Mouse (Mus musculus) embryonic stem cell, embryonic (primary cell): ENCODE results near the gene Pgd.

Experiments used
- CTCF ChIA-PET, 4 experiments: fragments of 300-600 bp in 2 of 4; fragments of 350-600 bp in 2 of 4; sonication (Branson Sonifier 250); formaldehyde crosslinking; loops; one replicate each; lab custom pipeline; 2022; ENCODE audit warnings: inconsistent platforms in 2 of 4; lab: Charles Lee
- POLR2A ChIA-PET, 4 experiments: fragments of 300-600 bp in 2 of 4; fragments of 350-600 bp in 2 of 4; sonication (Branson Sonifier 250); formaldehyde crosslinking; loops; one replicate each; lab custom pipeline; 2022; ENCODE audit warnings: antibody characterized with exemption in 4 of 4, inconsistent platforms in 1 of 4; lab: Charles Lee

Pgd gene

DNA sequence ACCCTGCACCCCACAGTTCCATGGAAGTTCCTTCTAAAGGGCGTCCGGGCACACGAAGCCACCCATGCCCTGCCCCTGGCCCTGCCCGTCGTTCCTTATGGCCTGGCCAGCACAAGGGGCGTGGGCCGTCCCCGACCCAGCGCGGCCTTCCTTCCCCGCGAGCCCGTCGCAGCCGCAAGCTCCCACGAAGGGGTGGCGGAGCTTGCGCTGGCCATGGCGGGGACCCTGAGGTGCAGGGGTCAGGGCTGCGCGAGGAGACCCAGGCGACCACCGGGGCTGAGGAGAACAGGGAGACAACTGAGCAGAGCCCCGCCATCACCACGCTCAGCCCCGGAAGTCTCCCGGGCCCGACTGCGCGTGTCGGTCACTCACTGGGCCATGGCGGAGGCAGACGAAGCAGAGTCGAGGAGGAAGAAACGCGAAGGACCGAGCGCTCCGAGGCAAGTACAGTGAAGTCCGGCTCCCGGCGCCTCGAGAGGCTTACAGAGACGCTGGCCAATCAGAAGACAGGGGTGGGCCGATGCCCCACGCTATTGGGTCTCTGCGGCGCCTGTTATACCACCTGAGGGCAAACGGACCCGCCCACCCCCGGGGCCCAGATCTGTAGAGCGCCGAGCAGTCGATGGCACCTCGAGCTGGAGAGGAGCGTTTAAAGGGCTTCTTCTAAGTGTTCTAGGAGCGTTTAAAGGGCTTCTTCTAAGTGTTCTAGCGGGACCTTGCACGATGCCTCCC, at the start of gene Pgd:
Pgd (minus strand) TSS at position 557 of the 732 bp plus-strand sequence.
- CTCF ChIA-PET = interaction anchor here in 2 of 4 experiments (0.5 to 1.0 kb wide), 7 partner anchors 17 to 598 kb away, joined by 3 to 10 read pairs (median 4); no protein-coding TSS in a partner anchor
- POLR2A ChIA-PET = interaction anchor here (0.5 to 3.7 kb wide), 40 partner anchors 8 to 883 kb away, joined by 3 to 18 read pairs (median 4); partner anchors contain the start of genes Cort (in 1 of the 4), Dffa (in 1 of the 4), Lzic (in 1 of the 4) and Nmnat1 (in 1 of the 4)

- ChIA-PET POLR2A (interaction anchor here in 3 of 4 experiments (0.5 to 0.9 kb wide), 3 partner anchors 15 to 589 kb away, joined by 3 to 7 read pairs (median 3); partner anchors contain the start of gene Tardbp (in 1 of the 3)), CTCF (interaction anchor here in 3 of 4 experiments (0.6 to 0.9 kb wide), 4 partner anchors 25 to 166 kb away, joined by 3 to 4 read pairs (median 4); no protein-coding TSS in a partner anchor)
Observed at GRCm38 (mm10) chr4:149215982-149216381, 49.4 kb upstream of the Pgd start.

GRCm38 (mm10) chr4:149215397-149215796, 48.8 kb upstream of the Pgd start:
- ChIA-PET CTCF (interaction anchor here in 2 of 4 experiments (0.6 to 1.3 kb wide), 5 partner anchors 10 to 165 kb away, joined by 3 to 4 read pairs (median 3); no protein-coding TSS in a partner anchor), POLR2A (interaction anchor here in 3 of 4 experiments (0.5 to 1.6 kb wide), 6 partner anchors 10 to 52 kb away, joined by 3 to 7 read pairs (median 4); partner anchors contain the start of gene Pgd (in 1 of the 3))

DNA sequence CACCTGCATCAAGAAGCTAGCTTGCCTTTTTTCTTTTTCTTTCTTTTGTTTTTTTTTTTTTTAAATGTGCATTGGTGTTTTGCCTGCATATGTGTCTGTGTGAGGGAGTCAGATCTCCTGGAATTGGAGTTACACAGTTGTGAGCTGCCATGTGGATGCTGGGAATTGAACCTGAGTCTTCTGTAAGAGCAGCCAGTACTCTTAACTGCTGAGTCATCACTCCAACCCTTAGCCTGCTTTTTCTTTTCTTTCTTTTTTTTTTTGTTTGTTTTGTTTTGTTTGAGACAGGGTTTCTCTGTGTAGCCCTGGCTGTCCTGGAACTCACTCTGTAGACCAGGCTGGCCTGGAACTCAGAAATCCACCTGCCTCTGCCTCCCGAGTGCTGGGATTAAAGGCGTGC, 47.9 kb upstream of the Pgd start:
- POLR2A ChIA-PET = interaction anchor here (0.6 to 1.6 kb wide), 9 partner anchors 9 to 757 kb away, joined by 3 to 4 read pairs (median 3); partner anchors contain the start of gene Pgd (in 1 of the 4)
- CTCF ChIA-PET = interaction anchor here (0.6 to 1.3 kb wide), 5 partner anchors 9 to 190 kb away, joined by 3 to 5 read pairs (median 3); no protein-coding TSS in a partner anchor

- ChIA-PET CTCF (interaction anchor here in 2 of 4 experiments (0.6 to 1.5 kb wide), 2 partner anchors 27 to 58 kb away, joined by 3 to 16 read pairs; no protein-coding TSS in a partner anchor), POLR2A (interaction anchor here in 1 of 4 experiments (1.2 kb wide), 1 partner anchor 8 kb away, joined by 3 read pairs; no protein-coding TSS in a partner anchor)
Observed at GRCm38 (mm10) chr4:149213466-149213865, 46.9 kb upstream of the Pgd start.

DNA sequence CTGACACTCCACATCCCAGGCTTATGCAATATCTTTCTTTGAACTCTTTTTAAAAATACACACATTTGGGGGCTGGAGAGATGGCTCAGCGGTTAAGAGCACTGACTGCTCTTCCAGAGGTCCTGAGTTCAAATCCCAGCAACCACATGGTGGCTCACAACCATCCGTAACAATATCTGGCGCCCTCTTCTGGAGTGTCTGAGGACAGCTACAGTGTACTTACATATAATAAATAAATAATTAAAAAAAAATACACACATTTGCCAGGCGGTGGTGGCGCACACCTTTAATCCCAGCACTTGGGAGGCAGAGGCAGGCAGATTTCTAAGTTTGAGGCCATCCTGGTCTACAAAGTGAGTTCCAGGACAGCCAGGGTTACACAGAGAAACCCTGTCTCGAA, 44.9 kb upstream of the Pgd start:
- CTCF ChIA-PET = interaction anchor here in 2 of 4 experiments (0.6 to 1.2 kb wide), 4 partner anchors 9 to 96 kb away, joined by 3 to 12 read pairs (median 3); partner anchors contain the start of gene Kif1b (in 1 of the 2)

GRCm38 (mm10) chr4:149202467-149202866, 35.9 kb upstream of the Pgd start:
- POLR2A ChIA-PET = interaction anchor here in 1 of 4 experiments (0.6 kb wide), 1 partner anchor 43 kb away, joined by 11 read pairs; no protein-coding TSS in a partner anchor
- CTCF ChIA-PET = interaction anchor here in 1 of 4 experiments (0.6 kb wide), 1 partner anchor 426 kb away, joined by 7 read pairs; no protein-coding TSS in a partner anchor

More for the DNA sequence above, 44.9 kb upstream of the Pgd start:
- POLR2A ChIA-PET = interaction anchor here in 2 of 4 experiments (0.6 to 1.4 kb wide), 3 partner anchors 10 to 51 kb away, joined by 3 to 4 read pairs (median 3); no protein-coding TSS in a partner anchor

- POLR2A ChIA-PET = no interaction called here
- CTCF ChIA-PET = interaction anchor here in 1 of 4 experiments (0.5 kb wide), 1 partner anchor 13 kb away, joined by 5 read pairs; no protein-coding TSS in a partner anchor
Observed at GRCm38 (mm10) chr4:149201110-149201509, 34.5 kb upstream of the Pgd start.

DNA sequence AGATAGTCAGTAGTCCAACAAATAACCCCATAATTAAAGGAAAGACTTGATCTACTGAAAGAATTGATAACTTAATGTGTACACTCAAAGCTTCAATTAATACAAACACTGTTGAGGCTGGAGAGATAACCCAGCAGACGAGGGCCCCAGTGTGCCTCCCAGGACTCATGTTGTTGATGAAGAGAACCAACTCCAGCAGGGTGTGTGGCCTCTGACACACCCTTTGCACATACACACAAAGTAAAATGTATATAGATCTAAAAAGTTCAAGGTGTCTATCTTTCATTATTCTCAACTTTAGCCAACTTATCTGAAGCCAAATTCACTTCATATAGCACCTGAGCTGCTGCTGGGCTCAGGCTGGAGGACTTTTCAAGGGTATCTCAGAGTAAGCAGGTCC, 30.6 kb upstream of the Pgd start:
- ChIA-PET CTCF (no interaction called here), POLR2A (interaction anchor here in 1 of 4 experiments (0.6 kb wide), 1 partner anchor 53 kb away, joined by 3 read pairs; no protein-coding TSS in a partner anchor)

- ChIA-PET POLR2A (interaction anchor here in 2 of 4 experiments (0.6 kb wide), 3 partner anchors 37 to 339 kb away, joined by 3 to 9 read pairs (median 3); no protein-coding TSS in a partner anchor), CTCF (no interaction called here)
Observed at GRCm38 (mm10) chr4:149191103-149191502, 24.5 kb upstream of the Pgd start.

DNA sequence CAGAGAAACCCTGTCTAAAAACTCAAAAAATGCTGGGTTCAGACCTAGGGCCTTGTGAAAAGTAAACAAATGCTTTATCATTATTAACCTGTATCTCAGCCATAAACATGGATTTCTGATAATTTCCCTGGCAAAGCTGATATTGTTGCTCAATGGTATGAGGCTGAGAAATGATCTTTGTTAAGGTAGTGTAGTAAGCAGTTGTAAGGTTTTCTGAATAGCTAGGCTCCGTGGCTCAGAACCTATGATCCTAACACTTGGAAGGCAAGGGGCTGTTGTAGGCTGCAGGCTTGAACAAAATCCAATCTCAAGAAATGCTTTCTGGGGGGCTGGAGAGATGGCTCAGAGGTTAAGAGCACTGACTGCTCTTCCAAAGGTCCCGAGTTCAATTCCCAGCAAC, 22.0 kb upstream of the Pgd start:
- CTCF ChIA-PET = no interaction called here
- POLR2A ChIA-PET = no interaction called here

GRCm38 (mm10) chr4:149182755-149183154, 16.2 kb upstream of the Pgd start:
- POLR2A ChIA-PET = interaction anchor here in 3 of 4 experiments (0.6 to 3.0 kb wide), 16 partner anchors 10 to 559 kb away, joined by 3 to 14 read pairs (median 4); partner anchors contain the start of genes Pgd (in 3 of the 3) and Kif1b (in 1 of the 3)
- CTCF ChIA-PET = interaction anchor here (0.6 to 2.6 kb wide), 15 partner anchors 10 to 238 kb away, joined by 3 to 25 read pairs (median 3); no protein-coding TSS in a partner anchor

- CTCF ChIA-PET = interaction anchor here in 2 of 4 experiments (1.1 to 2.6 kb wide), 7 partner anchors 14 to 105 kb away, joined by 3 to 25 read pairs (median 5); no protein-coding TSS in a partner anchor
- POLR2A ChIA-PET = interaction anchor here in 2 of 4 experiments (1.0 to 3.0 kb wide), 6 partner anchors 9 to 126 kb away, joined by 3 to 14 read pairs (median 6); partner anchors contain the start of genes Kif1b (in 1 of the 2) and Pgd (in 1 of the 2)
Observed at GRCm38 (mm10) chr4:149182192-149182591, 15.6 kb upstream of the Pgd start.

- ChIA-PET CTCF (interaction anchor here in 2 of 4 experiments (0.7 to 1.4 kb wide), 2 partner anchors 35 to 36 kb away, joined by 3 read pairs; no protein-coding TSS in a partner anchor), POLR2A (interaction anchor here in 1 of 4 experiments (0.6 to 1.7 kb wide), 3 partner anchors 14 to 429 kb away, joined by 3 to 8 read pairs (median 7); partner anchors contain the start of gene Pgd)
Observed at GRCm38 (mm10) chr4:149179573-149179972, 13.0 kb upstream of the Pgd start.

DNA sequence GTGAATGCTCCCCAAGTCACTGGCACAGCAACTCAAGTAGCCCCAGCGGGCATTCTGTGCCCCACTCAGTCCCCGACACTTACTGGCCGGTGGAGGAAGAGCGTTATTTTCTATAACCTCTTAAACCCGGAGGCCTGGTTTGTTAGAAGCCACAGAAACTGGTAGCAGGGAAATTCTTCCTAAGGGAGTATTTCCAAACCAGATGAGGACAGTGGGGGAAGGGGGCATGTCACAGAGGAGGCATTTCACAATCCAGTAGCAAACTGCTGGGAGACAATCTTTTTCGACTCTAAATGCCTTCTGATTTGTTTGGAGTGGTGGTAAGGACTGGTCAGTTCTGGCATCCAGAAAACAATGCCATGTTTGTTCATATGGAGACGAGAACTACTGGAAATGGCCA, 12.6 kb upstream of the Pgd start:
- ChIA-PET POLR2A (interaction anchor here in 2 of 4 experiments (0.6 to 1.7 kb wide), 3 partner anchors 13 to 310 kb away, joined by 3 to 8 read pairs (median 7); partner anchors contain the start of gene Pgd (in 1 of the 2)), CTCF (interaction anchor here in 1 of 4 experiments (1.4 kb wide), 1 partner anchor 35 kb away, joined by 3 read pairs; no protein-coding TSS in a partner anchor)

- ChIA-PET POLR2A (interaction anchor here in 3 of 4 experiments (0.5 to 2.0 kb wide), 5 partner anchors 9 to 853 kb away, joined by 3 to 8 read pairs (median 3); partner anchors contain the start of gene Pgd (in 1 of the 3)), CTCF (interaction anchor here in 1 of 4 experiments (1.4 kb wide), 1 partner anchor 34 kb away, joined by 3 read pairs; no protein-coding TSS in a partner anchor)
Observed at GRCm38 (mm10) chr4:149178328-149178727, 11.8 kb upstream of the Pgd start.

DNA sequence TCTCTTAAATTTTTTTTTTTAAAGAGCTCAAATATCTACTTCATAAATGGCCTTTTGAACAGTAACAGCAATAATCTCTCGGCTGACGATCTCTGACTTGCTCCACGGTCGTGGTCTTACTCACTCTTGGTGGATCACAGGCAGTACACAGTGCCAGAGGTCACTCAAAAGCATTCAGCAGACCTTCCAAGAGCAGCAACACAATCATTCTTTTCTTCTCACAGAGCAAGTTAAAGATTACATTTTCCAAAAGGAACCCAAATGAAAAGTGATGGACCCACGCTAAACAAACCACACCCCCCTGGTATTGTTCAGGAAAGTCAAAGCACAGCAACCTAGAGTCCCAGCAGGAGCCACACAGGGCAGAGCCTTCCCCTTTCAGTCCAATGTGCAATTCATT, 10.5 kb upstream of the Pgd start:
- POLR2A ChIA-PET = interaction anchor here in 1 of 4 experiments (0.6 to 2.0 kb wide), 2 partner anchors 10 to 37 kb away, joined by 3 to 8 read pairs; partner anchors contain the start of gene Pgd
- CTCF ChIA-PET = no interaction called here
